Comparison of ENCODE assay signal across 28 mouse cellular contexts in the genomic region with DNA sequence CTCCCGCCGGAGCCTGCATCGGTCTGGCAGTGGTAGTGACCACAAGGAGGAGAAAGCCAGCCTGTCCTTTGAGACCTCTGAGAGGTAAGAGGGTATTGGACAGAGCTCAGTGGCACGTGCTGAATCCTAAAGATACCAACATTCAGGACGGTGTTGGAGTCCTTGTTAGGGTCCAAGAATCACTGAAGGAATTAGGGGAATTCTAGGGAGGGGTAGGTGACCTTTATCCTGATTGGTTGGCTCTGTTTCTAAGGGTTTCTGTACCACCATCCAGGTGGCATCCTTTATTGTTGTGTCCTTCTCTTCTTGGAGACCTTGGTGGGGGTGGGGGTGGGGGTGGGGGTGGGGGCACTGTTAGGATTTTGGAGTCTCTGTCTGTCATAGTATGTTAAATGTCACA. TPM values are rescaled to one million over a fixed set of nuclear protein-coding genes. Genes with fewer than 3 reads are reported as not detected.
"Had no signal": no experiment of that assay in that cellular context is flagged by ENCODE, and none has a peak within 500 bp of the region (broad histone marks: within the 10 kb centered on the region; RNA-seq: fewer than 3 reads in every experiment).

No protein-coding gene starts in this region.

- H3K4me1 ChIP-seq: heart, embryonic 10.5 days; heart, embryonic 12.5 days; hindbrain, embryonic 10.5 days; hindbrain, embryonic 12.5 days; intestine, embryonic 15.5 days; limb, embryonic 13.5 days; limb, embryonic 15.5 days had no signal

- H3K27me3 ChIP-seq: heart, embryonic 12.5 days; hindbrain, embryonic 12.5 days; intestine, embryonic 15.5 days; limb, embryonic 13.5 days; limb, embryonic 15.5 days; liver, embryonic 12.5 days had no signal

- H3K9ac ChIP-seq: heart, embryonic 12.5 days; hindbrain, embryonic 12.5 days; hindbrain, embryonic 14.5 days; intestine, embryonic 15.5 days; limb, embryonic 13.5 days; limb, embryonic 15.5 days; liver, embryonic 12.5 days; liver, embryonic 14.5 days had no signal

- H3K4me2 ChIP-seq: heart, embryonic 12.5 days; hindbrain, embryonic 12.5 days; hindbrain, embryonic 14.5 days; intestine, embryonic 15.5 days; limb, embryonic 13.5 days; limb, embryonic 15.5 days; liver, embryonic 12.5 days had no signal

- H3K4me3 ChIP-seq: heart, embryonic 10.5 days; heart, embryonic 12.5 days; hindbrain, embryonic 10.5 days; hindbrain, embryonic 12.5 days; intestine, embryonic 15.5 days; layer of hippocampus, adult 2 months; left cerebral cortex, adult 2 months; limb, embryonic 13.5 days; limb, embryonic 15.5 days; liver, embryonic 12.5 days had no signal

- H3K27ac ChIP-seq: heart, embryonic 10.5 days; hindbrain, embryonic 10.5 days; hindbrain, embryonic 12.5 days; hindbrain, embryonic 14.5 days; intestine, embryonic 15.5 days; layer of hippocampus, adult 2 months; left cerebral cortex, adult 2 months; limb, embryonic 13.5 days; limb, embryonic 15.5 days; liver, embryonic 12.5 days; liver, embryonic 14.5 days had no signal

- ATAC-seq: hindbrain, embryonic 16.5 days; inflammation-experienced regulatory T-cells, adult 6 months; intestine, embryonic 15.5 days; intestine, postnatal 0 days; liver, embryonic 12.5 days had no signal

- H3K9me3 ChIP-seq: hindbrain, embryonic 10.5 days; hindbrain, embryonic 12.5 days; intestine, embryonic 15.5 days; limb, embryonic 15.5 days; liver, embryonic 12.5 days had no signal

- DNase-seq: gastrocnemius, postnatal 14 days; gastrocnemius, postnatal 36 days; heart, adult 11 months; heart, postnatal 10 days; heart, postnatal 4 days; kidney, adult 18-20 months; kidney, adult 8-10 months; kidney, postnatal 10 days; kidney, postnatal 4 days had no signal

RNA-seq across cellular contexts. Expression of a gene that starts 36.0 kb away (rescaled TPM):
- total RNA-seq: gastrocnemius, adult 18-20 months; gastrocnemius, postnatal 14 days; gastrocnemius, postnatal 36 days; heart, adult 8-10 months; liver, adult 2 months had no signal
- polyA plus RNA-seq: hindbrain, embryonic 12.5 days; inflammation-experienced regulatory T-cells, adult 6 months; intestine, postnatal 0 days had no signal

RNA-seq across cellular contexts. Expression of a gene that starts 39.8 kb away (rescaled TPM):
- total RNA-seq: gastrocnemius, adult 18-20 months; gastrocnemius, adult 8-10 months; liver, adult 2 months had no signal
